Mouse (Mus musculus): Measurements from ENCODE around the gene Prrc2b.

The Prrc2b gene

DNA sequence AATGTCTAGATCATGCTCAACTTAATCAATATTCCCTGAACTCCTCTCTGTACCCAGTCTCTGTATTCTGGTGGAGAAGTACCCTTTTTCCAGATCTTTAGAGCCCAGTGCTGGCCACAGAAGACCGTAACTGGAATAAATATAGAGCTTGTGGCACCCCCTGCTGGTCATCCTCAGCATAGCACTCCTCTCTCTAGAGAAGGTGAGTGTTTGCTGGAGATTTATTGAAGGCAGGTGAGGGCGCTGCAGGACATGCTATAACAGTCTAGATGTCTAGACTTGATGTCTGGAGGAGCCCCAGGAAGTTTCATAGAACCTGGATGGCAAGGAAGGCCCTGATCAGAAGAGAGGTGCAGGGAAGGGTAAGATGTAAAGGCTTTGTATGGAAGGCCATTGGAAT lies 16.8 kb upstream of the Prrc2b start:
- DNase-seq (ENCODE audit: low read depth, low spot score) = no peak

DNA sequence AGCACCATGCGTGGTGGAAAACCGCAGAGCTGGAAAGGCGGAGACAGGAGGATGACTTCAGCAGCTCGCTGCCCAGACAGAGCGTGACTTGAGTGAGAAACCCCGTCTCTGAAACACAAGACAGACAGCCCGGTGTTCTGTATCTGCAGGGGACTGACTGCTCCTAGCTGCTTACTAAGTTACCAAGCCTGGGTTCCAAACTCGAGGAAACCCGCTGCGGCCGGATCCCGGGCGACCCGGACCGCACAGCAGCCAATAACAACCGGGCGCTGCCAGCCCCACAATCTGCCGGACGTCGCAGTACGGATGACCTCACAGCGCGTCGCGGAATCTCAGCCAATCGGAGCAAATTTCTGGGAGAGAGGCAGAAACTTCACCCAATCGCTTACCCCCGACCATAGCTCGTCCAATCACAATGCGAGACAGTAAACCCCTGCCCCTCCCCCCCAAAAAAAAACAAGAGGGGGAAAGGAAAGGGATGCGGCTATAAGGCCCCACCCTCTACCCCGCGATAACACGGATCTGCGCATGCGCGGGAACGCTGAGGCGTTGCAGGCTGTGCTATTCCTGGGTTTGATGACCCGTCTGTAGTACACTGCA lies 13.1 kb upstream of the Prrc2b start:
- DNase-seq (ENCODE audit: low read depth, low spot score) = peak; percentile 99

DNA sequence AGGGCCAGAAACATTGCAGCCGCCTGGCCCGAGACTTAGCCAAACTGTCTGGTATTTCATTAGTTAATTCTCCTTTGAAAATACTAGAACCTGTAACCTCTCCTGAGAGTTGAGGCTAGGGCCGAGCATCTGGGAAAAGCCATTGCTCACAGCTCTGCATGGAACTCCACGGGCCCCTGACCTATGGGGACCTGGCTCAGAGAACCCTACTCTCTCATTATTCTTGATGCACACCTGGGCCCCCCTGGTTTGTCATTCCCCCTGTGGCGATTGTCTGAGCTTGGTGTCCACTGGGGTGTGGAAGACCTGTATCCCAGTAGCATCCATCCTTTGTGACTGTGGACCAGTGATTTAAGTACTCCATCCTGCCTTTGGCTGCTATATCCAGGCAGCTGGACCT lies 11.5 kb upstream of the Prrc2b start:
- no peak for DNase-seq (ENCODE audit: low read depth, low spot score)

DNA sequence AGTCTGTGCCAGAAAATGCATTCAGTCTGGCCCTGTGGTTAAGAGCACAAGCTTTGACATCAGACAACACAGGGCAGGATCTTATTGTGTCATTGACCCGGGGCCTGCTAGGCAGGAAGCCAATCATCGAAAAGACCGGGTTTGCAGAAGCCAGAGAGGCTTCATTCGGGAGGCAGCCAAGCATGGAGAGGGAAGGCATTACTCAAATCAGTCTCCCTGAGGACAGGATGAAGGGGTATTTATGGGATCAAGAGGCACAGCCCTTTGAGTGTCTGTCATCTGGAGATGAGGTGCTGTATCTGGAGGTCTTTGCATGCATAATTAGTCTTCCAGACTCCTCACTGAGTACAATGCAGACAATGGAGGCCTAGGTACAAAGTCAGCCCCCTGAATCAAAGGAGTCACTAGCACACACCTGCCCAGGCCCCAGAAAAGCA lies 10.4 kb upstream of the Prrc2b start:
- no peak for DNase-seq (ENCODE audit: low read depth, low spot score)

DNA sequence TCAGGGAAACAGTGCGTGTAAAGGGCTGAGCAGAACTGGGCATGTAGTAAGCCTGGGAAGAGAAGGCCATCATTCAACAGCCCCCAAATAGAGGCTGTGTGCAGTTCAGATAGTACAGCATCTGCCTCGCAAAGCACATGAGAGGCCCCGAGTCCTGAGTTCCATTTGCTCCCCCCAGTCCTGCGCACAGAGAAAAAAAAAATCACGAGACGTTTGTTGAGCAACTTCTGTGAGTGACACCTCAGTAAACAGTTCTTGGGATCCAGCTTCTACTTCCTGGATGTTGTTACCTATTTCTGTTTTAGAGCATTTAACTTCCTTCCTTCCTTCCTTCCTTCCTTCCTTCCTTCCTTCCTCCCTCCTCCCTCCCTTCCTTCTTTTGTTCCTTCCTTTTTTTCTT lies 9.3 kb upstream of the Prrc2b start:
- no peak for DNase-seq (ENCODE audit: low read depth, low spot score)

DNA sequence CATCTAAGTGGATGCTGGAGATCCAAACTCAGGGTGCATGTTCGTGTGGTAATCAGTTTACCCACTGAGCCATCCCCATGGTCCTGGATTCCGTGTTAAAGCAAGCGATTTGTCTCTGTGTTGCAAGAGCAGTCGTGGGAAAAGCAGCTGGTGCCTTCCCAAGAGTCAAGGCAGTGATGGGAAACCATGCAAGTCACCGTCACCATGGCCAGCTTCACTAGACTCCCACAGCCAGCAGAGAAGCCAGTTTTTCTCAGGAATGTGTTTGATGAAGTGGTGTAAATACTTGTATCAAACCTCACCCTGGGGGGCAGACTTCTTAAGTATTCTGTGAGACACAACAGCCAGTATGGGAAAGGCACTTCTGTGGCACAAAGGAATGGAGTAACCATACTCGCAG lies 8.5 kb upstream of the Prrc2b start:
- no peak for DNase-seq (ENCODE audit: low read depth, low spot score)

DNA sequence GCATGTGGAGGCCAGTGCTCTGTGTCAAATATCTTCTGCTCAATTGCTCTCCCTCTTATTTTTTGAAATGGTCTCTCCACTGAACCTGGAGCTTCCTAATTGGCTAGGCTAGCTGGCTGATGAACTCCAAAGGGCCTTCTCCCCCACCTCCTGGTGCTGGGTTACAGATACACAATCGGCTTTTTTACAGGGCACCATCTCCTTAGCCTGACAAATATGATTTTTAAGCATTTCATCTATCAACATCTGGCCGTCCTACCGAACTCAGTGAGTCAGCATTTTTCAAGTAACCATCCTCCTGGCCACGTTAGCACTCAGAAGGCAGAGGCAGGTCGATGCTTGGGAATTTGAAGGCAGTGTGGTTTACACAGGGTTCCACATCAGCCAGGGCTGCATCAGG lies 6.2 kb upstream of the Prrc2b start:
- DNase-seq (ENCODE audit: low read depth, low spot score) = no peak

DNA sequence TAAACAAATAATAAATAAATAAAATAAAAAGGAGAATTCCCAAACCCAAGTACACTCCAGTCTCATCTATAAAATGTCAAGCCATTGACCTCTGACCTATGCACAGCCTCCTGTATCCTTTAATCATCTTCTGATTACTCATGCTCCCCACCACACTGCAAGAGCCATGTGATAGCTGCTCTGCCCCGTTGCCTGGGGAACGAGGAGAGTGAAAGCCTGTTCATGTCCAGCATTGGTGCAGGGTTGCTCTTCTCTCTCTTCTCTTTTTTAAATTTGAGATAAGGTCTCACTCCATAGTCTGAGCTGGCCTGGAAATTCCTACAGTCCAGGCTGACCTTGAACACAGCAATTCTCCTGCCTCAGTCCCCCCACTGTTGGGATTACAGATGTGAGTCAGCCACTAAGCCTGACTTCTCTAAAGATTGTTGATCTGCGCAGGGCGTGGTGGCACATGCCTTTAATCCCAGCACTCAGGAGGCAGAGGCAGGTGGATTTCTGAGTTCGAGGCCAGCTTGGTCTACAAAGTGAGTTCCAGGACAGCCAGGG lies 4.2 kb upstream of the Prrc2b start:
- DNase-seq (ENCODE audit: low read depth, low spot score) = no peak

DNA sequence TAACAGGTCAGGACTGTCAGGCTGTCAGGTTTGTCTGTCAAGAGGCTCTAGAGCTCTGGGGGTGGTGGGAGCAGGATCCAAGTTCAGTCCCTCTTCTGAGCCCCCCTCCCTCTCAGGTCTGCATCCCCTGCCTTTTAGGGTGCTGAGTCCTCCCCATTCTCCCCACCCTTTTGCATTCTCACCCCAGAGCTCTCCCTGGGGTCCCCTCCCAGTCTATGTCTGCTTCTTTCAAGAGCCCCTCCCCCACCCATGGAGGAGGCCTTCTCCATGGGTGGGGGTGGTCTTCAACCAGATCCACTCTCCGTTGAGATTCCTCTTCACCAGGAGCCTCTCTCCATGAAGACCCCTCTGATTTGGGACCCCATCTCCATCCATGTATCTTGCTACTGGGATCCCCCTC lies 747 bp upstream of the Prrc2b start:
- DNase-seq (ENCODE audit: low read depth, low spot score) = no peak

DNA sequence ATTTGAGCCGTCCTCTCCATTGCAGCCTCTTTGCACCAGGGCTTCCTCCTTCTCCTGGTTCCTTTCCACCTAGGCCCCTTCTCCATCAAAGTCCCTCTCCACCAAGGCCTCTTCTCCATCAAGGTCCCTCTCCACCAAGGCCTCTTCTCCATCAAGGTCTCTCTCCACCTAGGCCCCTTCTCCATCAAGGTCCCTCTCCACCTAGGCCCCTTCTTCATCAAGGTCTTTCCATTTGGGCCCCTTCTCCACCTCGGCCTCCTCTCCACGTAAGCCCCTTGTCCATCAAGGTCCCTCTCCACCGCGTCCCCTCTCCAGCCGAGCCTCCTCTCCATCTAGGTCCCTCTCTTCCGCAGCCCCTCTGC lies 339 bp upstream of the Prrc2b start:
- DNase-seq (ENCODE audit: low read depth, low spot score) = no peak

DNA sequence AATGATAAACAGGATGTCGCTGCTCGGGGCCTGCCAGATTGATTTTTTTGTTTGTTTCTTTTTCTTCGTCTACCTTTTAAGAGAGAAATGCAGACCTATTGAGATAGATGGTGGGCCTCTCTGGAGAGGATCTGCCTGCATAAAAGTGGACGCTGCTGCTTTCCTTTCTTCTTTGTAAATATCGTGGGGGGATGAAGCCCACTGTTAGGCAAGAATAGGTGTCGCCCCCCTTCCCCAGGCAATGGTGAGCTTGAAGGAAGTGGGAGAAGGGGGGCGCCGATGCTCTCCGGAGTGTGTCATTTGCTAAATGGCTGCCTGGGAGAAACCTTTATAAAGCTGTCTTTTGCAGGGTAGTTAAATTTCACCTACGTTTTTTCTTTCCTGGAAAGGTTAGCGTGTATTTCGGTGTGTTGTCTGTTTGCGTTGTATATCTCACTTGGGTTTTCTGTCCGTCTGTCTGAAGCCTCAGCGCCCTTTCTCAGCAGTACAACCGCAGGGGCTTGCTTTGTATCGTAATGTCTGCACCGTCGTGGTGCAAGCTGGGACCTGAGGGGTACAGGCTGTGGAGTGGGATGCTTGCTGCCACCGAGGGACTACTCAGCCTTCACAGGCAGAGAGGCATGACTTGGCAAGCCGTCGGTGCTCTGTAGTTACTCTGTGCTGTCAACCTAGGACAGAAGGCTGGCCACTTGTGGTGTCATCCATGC lies 931 bp downstream of the Prrc2b start:
- no peak for DNase-seq (ENCODE audit: low read depth, low spot score)

DNA sequence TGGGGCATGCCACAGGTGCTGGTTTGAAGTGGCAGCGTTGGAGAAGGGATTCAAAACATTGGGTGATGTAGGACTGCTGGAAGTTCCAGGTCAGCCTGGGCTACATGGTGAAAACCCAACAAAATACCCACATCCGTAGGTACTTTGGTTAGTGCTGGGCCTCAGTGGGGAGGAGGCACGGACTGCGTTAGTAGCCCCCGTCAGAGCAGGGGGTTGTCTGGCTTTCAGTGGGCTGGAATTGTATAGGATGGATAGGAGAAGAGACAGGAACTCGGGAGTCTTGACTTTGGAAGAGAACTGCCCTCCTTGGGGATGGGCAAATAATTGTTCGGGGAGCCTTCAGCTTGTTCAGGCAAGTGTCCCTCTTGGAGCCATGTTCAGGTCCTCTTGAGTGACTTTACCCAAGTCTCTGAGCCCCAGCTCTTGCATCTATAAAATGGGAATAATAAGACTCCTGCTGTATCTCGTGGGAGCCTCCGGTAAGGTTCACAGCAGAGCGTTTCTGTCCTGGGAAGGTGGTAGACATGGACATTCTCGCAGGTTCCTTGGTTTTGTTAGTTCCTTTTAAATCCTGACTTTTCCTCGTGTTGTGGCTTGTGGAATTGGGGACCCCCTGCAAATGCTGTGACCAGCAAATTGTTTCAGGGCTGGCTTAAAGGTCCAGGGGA lies 1.6 kb downstream of the Prrc2b start:
- DNase-seq (ENCODE audit: low read depth, low spot score) = no peak

DNA sequence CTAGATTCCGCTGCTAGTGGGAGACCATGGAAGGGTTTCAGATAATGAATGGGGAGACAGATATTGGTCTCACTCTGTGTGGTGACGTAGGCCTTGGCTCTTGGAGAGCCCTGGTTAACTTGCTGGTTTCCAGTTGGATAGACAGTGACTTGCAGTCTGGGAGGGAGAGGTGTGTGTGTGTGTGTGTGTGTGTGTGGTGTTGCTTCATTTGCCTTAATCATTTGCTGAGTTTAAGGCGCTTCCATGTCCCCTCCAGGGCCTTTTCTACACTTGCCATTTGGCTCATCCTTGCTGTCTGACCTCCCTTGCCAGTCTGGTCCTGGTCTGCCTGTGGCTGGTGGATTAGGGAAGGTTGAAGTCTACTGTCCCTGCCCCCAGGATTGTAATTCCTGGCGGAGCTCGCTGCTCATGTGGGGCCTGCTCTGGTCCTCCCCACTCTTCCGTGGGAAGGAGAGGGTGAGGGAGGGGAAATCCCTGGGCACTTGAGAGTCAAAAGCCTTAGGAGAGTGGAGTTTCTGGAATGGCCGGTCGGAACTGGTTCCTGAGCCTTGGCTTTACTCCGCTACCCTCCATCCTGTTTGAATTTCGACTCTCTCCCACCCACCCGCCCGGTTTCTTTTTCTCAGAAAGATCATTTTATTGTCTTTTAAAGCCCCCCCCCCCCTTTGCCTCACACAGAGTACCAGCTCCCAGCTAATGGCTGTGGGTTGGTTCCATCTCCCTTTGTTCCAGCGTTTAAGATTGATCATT lies 2.3 kb downstream of the Prrc2b start:
- no peak for DNase-seq (ENCODE audit: low read depth, low spot score)

DNA sequence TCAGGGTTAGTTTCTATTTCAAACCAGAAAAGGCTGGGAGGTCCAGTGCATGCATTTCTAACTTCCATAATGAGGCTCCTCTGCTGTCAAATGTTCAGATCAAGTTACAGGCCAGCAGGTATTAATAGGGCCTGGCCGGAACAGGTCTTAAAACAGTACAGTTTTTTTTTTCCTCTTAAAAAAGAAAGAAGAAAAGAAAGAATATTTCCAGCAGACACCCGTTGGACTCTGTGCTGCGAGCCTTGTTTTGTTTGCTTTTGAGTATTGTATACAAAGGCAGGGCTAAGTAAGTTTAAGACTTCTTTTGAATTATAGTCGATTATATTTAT lies 2.9 kb downstream of the Prrc2b start:
- DNase-seq (ENCODE audit: low read depth, low spot score) = no peak

DNA sequence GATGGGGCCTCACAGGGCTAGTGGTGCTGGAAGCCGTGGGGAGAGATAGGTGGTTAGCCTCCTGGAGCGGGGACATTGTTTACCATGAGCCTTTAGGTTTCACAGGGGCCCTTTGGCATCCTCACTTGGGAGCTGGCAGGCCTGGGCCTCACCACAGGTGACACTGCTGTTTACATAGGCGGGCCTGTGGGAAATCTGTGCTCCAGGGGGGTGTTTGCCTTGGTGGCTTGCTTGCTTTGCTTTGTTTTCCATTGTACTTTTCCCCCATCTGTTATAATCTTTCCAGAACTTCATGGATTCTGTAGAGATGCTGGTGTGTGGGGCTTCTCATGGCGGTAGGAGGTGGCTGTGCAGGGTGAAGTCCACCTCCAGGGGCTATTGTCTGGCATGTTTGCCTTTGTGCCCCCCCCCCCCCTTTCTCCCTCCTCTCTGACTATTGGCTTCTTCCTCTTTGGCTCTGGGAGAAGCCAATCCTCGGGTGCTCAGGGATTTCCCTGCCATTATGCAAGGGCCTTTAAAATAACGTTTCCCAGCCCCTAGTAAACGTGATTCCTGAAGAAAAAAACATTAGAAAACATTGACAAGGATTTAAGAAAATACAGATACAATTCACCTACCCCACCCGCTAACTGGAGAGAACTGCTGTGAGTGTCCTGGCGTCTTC lies 3.6 kb downstream of the Prrc2b start:
- no peak for DNase-seq (ENCODE audit: low read depth, low spot score)

DNA sequence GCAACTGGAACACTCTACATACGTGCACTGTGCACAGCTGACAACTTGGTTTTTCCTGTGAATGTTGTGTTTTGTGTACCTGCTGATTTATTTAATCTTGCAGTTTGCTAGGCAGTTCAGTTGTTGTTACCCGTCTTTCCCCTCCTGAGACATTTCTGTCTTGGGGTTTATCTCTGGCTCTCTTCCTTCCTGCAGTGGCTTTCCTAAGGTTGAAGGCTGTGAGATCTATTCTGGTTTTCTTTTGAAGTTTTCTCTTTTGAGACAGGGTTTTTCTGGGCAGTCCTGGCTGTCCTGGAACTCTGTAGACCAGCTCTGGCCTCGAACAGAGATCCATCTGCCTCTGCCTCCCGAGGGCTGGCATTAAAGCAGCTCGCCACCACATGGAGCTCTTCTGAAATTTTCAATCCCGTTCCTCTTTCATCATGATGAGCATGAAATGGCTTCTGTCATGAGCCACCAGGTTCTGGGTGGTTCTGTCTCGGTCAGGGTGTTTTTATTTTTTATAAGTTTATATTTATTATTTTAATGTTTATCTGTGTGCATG lies 4.2 kb downstream of the Prrc2b start:
- DNase-seq (ENCODE audit: low read depth, low spot score) = no peak

DNA sequence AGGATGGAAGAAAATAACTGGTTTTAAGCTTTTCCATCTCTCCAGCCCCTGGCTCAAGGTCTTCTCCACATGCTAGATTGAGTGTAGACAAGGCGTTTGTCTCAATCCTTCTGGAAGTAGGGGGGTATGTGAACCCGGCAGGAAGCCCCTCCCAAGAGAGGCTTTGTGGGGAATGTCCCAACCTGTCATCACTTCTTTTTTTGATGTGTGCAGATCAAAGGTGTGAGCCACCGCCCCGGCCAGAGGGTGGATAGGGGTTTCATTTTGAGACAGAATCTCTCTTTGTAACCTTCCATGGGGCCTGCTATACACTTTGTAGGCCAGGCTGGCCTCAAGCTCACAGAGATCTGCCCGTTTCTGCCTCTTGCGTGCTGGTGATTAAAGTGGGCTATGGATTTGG lies 4.7 kb downstream of the Prrc2b start:
- DNase-seq (ENCODE audit: low read depth, low spot score) = no peak

DNA sequence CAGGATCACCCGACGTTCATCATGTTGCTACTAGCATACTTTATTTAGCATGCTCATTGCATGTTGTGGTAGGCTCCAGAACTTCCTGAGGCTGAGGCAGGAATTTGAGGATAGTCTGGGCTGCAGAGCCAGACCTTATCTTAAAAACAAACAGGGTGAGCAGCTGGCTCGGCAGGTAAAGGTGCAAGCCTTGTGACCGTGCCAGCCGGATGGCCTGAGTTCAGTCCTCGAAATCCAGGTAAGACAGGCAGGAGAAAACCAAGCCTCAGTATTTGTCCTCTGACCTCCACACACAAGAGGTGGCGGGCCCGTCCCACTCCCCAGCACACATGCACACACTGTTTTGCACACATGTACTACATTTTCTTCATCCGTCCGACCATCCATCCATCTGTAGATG lies 5.8 kb downstream of the Prrc2b start:
- DNase-seq (ENCODE audit: low read depth, low spot score) = no peak

DNA sequence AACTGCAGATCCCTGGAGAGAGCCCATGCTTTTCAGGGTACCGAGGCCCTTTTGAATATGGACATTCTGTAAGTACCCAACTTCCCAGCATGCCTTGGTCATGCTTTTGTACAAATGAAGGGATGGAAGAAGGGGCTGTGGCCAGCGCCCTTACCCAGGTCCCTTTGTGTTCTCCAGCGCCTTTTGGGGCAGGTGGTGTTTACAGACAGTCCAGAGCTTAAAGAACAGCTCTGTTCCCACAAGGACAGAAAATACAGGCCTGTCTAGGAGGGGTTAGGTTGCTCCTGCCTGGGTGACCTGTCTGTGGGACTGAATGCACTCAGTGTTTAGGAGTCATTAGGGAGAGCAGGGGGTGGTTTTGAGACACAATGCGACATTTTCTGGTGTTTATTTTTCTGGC lies 6.4 kb downstream of the Prrc2b start:
- no peak for DNase-seq (ENCODE audit: low read depth, low spot score)

DNA sequence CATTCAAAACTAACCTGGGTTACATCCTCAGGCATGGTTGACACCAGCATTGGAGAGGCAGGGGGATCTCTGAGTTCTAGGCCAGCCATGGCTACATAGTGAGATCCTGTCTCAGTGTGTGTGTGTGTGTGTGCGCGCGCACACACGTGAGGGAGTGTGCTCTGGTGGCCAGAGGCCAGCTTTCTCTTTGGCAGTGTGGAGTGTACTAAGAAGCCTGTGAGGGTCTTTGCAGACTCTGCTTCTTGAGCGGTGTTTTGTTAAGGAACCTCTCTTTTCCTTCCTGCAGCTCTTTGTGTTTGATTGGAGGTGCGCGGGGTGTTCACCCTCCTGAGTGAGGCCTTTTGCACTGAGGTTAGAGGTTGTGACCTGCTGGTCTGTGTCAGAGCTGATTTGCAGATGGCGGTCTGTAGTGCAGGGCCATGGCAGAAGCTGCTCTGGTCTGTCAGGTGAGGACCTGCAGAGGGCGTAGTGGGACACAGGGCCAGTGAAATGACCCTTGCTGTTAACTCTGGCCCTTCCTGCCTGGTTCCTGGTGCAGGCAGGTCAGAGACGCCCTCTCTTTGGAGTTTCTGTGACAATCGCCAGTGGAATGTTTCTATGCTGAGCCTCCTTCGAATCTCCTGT lies 7.8 kb downstream of the Prrc2b start:
- DNase-seq (ENCODE audit: low read depth, low spot score) = no peak

DNA sequence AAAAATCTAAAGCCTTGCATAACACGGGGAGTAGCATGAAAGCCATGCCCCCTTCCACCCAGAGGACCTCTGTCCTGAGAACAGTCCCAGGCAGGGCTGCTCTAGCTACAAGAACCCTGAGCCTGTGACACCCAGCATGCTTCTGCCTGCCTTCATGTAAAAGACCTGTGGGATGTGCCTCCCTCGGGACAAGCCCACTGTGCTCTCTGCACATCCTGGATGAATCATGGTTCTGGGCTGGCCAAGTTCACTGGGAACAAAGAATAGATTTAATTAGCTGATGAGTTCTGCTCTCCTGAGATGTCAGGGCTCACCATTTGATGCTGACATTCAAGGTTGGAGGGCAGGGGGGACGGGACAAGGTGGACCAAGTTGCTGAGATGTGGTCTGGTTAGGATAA lies 9.6 kb downstream of the Prrc2b start:
- no peak for DNase-seq (ENCODE audit: low read depth, low spot score)
